8 mouse cellular contexts compared by ENCODE assay signal in the genomic region with DNA sequence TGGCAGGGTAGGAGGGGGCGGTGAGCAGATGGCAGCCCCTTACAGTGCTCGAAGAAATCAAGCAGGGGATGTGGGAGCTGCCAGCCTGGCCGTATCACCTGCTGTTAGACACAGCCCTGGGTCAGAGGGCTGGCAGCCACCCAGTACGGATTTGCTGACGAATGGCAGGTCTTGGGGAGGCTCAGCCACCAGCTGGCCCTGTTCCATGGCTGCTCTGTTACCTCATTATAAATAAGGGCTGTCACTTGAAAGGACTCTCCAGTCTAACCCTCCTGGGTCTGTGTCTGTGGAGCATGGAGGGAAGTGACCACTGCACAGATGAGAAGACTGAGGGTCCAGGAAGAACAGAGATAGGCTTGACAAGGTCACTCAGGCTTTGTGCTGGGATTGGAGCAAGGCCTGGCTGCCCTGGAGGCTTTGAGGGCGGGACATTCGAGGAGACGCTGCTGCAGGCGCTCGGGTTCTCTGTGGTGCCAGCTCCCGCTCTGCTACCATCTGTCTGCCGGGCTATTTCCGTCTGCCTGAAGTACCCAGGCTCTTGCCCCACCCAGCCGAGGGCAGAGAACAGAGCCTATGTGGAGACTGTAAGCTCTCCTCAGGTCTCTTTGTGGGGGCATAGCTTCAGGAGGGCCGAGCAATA.
A peak's percentile ranks its signal among the peaks of the same experiment; 100 is the strongest.
DNase-seq lines count a peak whose midpoint lies in the region; ATAC-seq and TF ChIP-seq lines count a peak whose summit lies in the region.

No protein-coding gene starts in this region.

- no peaks in the 10 kb centered on the region for H3K9me3 ChIP-seq in hindbrain, embryonic 10.5 days

- intact Hi-C loops in gastrocnemius, adult 2 months (cut with DNase I) = no loop called here

- peak; percentile 65 for DNase-seq in gastrocnemius, adult 2 months
- DNase-seq in gastrocnemius, postnatal 25 days = no peak
- peak; percentile 97 for DNase-seq in brain, embryonic 14.5 days (ENCODE audit: low read depth)
- DNase-seq in hindbrain, embryonic 10.5 days (ENCODE audit: low spot score) = no peak
- DNase-seq in thymus, postnatal 10 days (ENCODE audit: low spot score in 2 of 2) = no peak
- no peak for DNase-seq in lung, postnatal 4 days

- H3K27ac ChIP-seq in gastrocnemius, adult 2 months = no peak overlapping the region
- H3K27ac ChIP-seq in hindbrain, embryonic 10.5 days = peak overlapping the region; percentile 45
- H3K27ac ChIP-seq in olfactory bulb, adult 2 months (ENCODE audit: insufficient read depth, low read depth, low read length) = peak overlapping the region; percentile 79

- H3K27me3 ChIP-seq in hindbrain, embryonic 10.5 days (ENCODE audit: insufficient read depth, poor library complexity, severe bottlenecking) = no peaks in the 10 kb centered on the region

- no peak for ATAC-seq in megakaryocyte-erythroid progenitor cell, adult 5-6 weeks (replicated peaks; ENCODE audit: low FRiP score, low TSS enrichment, poor library complexity, severe bottlenecking)

- no peak for TF ChIP-seq POLR2A in brain, embryonic 14.5 days (IDR thresholded peaks at IDR 0.05; ENCODE audit: borderline replicate concordance, extremely low read depth, insufficient read depth, insufficient read length, poor library complexity, severe bottlenecking)
- no peak for TF ChIP-seq POLR2A in olfactory bulb, adult 2 months (IDR thresholded peaks at IDR 0.05; ENCODE audit: insufficient read depth, low read depth, low read length)

- 70% methylated on average over 15 of the region's 15 CpGs for WGBS in hindbrain, embryonic 10.5 days
- 14% methylated on average over 15 of the region's 15 CpGs for WGBS in olfactory bulb, adult 2 months

- no peak overlapping the region for H3K4me3 ChIP-seq in gastrocnemius, adult 2 months
- H3K4me3 ChIP-seq in hindbrain, embryonic 10.5 days = no peak overlapping the region
- no peak overlapping the region for H3K4me3 ChIP-seq in olfactory bulb, adult 2 months (ENCODE audit: insufficient read depth, low read depth, low read length)

- peaks cover 45% of the 10 kb centered on the region for H3K4me1 ChIP-seq in hindbrain, embryonic 10.5 days (replicated peaks)
- H3K4me1 ChIP-seq in olfactory bulb, adult 2 months (ENCODE audit: control insufficient read depth, insufficient read depth, low read length) = peaks cover 86% of the 10 kb centered on the region

- no peaks in the 10 kb centered on the region for H3K36me3 ChIP-seq in hindbrain, embryonic 10.5 days

- no peak for TF ChIP-seq CTCF in gastrocnemius, adult 2 months (IDR thresholded peaks at IDR 0.05)
- TF ChIP-seq CTCF in brain, embryonic 14.5 days (IDR thresholded peaks at IDR 0.05; ENCODE audit: borderline replicate concordance, extremely low read depth, insufficient read depth, insufficient read length) = no peak
- no peak for TF ChIP-seq CTCF in olfactory bulb, adult 2 months (IDR thresholded peaks at IDR 0.05; ENCODE audit: insufficient read depth, low read depth, low read length)

Comparison
In these comparisons a context has a peak if more than half of its experiments do, and no peak if none do; other contexts are left out.
1. DNase-seq: peak in gastrocnemius, adult 2 months (single experiment) and brain, embryonic 14.5 days (single experiment); none in gastrocnemius, postnatal 25 days (single experiment), hindbrain, embryonic 10.5 days (single experiment), thymus, postnatal 10 days (0 of 2) and lung, postnatal 4 days (0 of 2).